Mouse (Mus musculus): ENCODE results near the gene Prss45. TPM values are rescaled to one million over a fixed set of nuclear protein-coding genes. Genes with fewer than 3 reads are reported as not detected.

Prss45 gene
- total and polyA plus RNA-seq, 3 experiments: not detected

- TF ChIP-seq USF2 (IDR thresholded peaks at IDR 0.05; ENCODE audit: borderline replicate concordance in 1 of 2, insufficient read depth in 1 of 2, low read depth in 1 of 2, low read length in 2 of 2) (no peak), MAZ (IDR thresholded peaks at IDR 0.05; ENCODE audit: low read depth, low read length) (no peak)
These were observed 24.7 kb downstream of the Prss45 start (continued) for GRCm38 (mm10) chr9:110858967-110859596.

- no peaks in the 10 kb centered on the region for H3K4me1 ChIP-seq (ENCODE audit: control insufficient read depth in 1 of 2, insufficient read depth in 2 of 2, low read length in 2 of 2)
- H3K27ac ChIP-seq (ENCODE audit: control insufficient read depth, low read depth, low read length): no peak overlapping the region
- H3K36me3 ChIP-seq (ENCODE audit: control insufficient read depth in 1 of 2, insufficient read depth in 2 of 2, low read length in 2 of 2): no peaks in the 10 kb centered on the region
- H3K79me2 ChIP-seq (ENCODE audit: control insufficient read depth, insufficient read depth, low read length, poor library complexity): no peaks in the 10 kb centered on the region
- DNase-seq (ENCODE audit: low read depth, low spot score): peak; percentile 37
- H3K4me3 ChIP-seq (ENCODE audit: control insufficient read depth in 1 of 2, insufficient read depth in 1 of 2, low read depth in 2 of 2, low read length in 2 of 2): no peak overlapping the region
- H3K9ac ChIP-seq (ENCODE audit: control insufficient read depth, low read depth, low read length, poor library complexity, severe bottlenecking): no peak overlapping the region
- no peaks in the 10 kb centered on the region for H3K27me3 ChIP-seq (ENCODE audit: control insufficient read depth in 1 of 2, insufficient read depth in 2 of 2, low read length in 2 of 2)
- no peaks in the 10 kb centered on the region for H3K9me3 ChIP-seq (replicated peaks; ENCODE audit: insufficient read depth, low read length)
- TF ChIP-seq SMC3 (IDR thresholded peaks at IDR 0.05; ENCODE audit: low read depth, low read length) (peak; percentile 67), GATA1 (IDR thresholded peaks at IDR 0.05; ENCODE audit: low read depth, low read length) (no peak), MAFK (IDR thresholded peaks at IDR 0.05; ENCODE audit: borderline replicate concordance, low read depth, low read length) (no peak), NRF1 (IDR thresholded peaks at IDR 0.05; ENCODE audit: insufficient read depth, low read depth, low read length, poor library complexity, severe bottlenecking) (no peak), CHD2 (IDR thresholded peaks at IDR 0.05; ENCODE audit: low read length) (no peak), CHD1 (IDR thresholded peaks at IDR 0.05; ENCODE audit: low read depth, low read length) (no peak), ZMIZ1 (IDR thresholded peaks at IDR 0.05; ENCODE audit: low read depth, low read length) (no peak), MAX (IDR thresholded peaks at IDR 0.05; ENCODE audit: low read length) (no peak), BHLHE40 (IDR thresholded peaks at IDR 0.05; ENCODE audit: borderline replicate concordance, low read depth, low read length) (no peak), SIN3A (IDR thresholded peaks at IDR 0.05; ENCODE audit: low read length) (no peak), CTCF (IDR thresholded peaks at IDR 0.05 in 2 of 3, conservative IDR thresholded peaks at IDR 0.05 in 1 of 3; ENCODE audit: control insufficient read depth in 1 of 3, insufficient read depth in 1 of 3, low read depth in 2 of 3, low read length in 3 of 3, poor library complexity in 1 of 3, severe bottlenecking in 1 of 3) (peak; percentile 65 to 80 (median 80)), RAD21 (IDR thresholded peaks at IDR 0.05; ENCODE audit: low read depth, low read length) (peak; percentile 74), TAL1 (IDR thresholded peaks at IDR 0.05; ENCODE audit: low read length) (no peak), UBTF (IDR thresholded peaks at IDR 0.05; ENCODE audit: borderline replicate concordance, insufficient read depth, low read depth, low read length) (no peak), USF1 (IDR thresholded peaks at IDR 0.05; ENCODE audit: low read depth, low read length) (no peak), ZC3H11A (IDR thresholded peaks at IDR 0.05; ENCODE audit: low read depth, low read length) (peak; percentile 54)
These were observed 36.6 kb downstream of the Prss45 start for GRCm38 (mm10) chr9:110871030-110871429.

Measured in MEL (cell line).